Mouse (Mus musculus) heart, postnatal 36 days (tissue): Measurements from ENCODE around the gene Gpr162. TPM values are rescaled to one million over a fixed set of nuclear protein-coding genes. Genes with fewer than 3 reads are reported as not detected.
"Not testable (repeated sequence)": the region's sequence is repeated elsewhere in the genome, so short reads cannot be mapped to it uniquely, and the experiment has no call there.

Experiments used
- DNase-seq, 2 experiments: peaks; one replicate each; pipeline ENCODE4 v3.0.0; 2021 to 2022
- intact Hi-C: fragments of 180-260 bp; cut with DNase I; formaldehyde crosslinking; loops from one replicate; pipeline ENCODE4 v1.15.1; 2025
- total RNA-seq, 2 experiments: library from RNA; stranded (reverse); gene quantifications; 2 replicates each; pipeline ENCODE4 v1.2.3; 2021

The Gpr162 gene
- total RNA-seq, 2 experiments from 2014 or later, result 0.72 to 0.98 TPM

GRCm38 (mm10) chr6:124850535-124850934 lies 13.2 kb downstream of the Gpr162 start:
- intact Hi-C loops, result loop anchor here (10.0 kb wide), 1 partner anchor 114 kb away; the partner anchor contains the start of gene Cops7a
- DNase-seq, result no peak

GRCm38 (mm10) chr6:124847305-124847704 lies 16.5 kb downstream of the Gpr162 start:
- intact Hi-C loops, result no loop called here
- peak; percentile 90 to 96 for DNase-seq

GRCm38 (mm10) chr6:124840241-124841167 lies 23.3 kb downstream of the Gpr162 start, which contains the start of gene Gnb3:
Gene Gnb3, minus strand, starts transcription at chr6:124840275.
- no peak for DNase-seq
- intact Hi-C loops, result no loop called here

GRCm38 (mm10) chr6:124839805-124840204 lies 24.0 kb downstream of the Gpr162 start:
- intact Hi-C loops, result no loop called here
- peak in 1 of 2 experiments; percentile 50 for DNase-seq

- no peak for DNase-seq
- intact Hi-C loops, result no loop called here
Measured at GRCm38 (mm10) chr6:124836411-124836810, 27.4 kb downstream of the Gpr162 start.

- intact Hi-C loops, result no loop called here
- DNase-seq, result no peak
Measured at GRCm38 (mm10) chr6:124835531-124835930, 28.3 kb downstream of the Gpr162 start.

- intact Hi-C loops, result no loop called here
- DNase-seq, result no peak
Measured at GRCm38 (mm10) chr6:124834512-124835081, 29.2 kb downstream of the Gpr162 start.

GRCm38 (mm10) chr6:124831649-124832048 lies 32.1 kb downstream of the Gpr162 start:
- no peak for DNase-seq
- intact Hi-C loops, result no loop called here

GRCm38 (mm10) chr6:124831199-124831598 lies 32.6 kb downstream of the Gpr162 start:
- DNase-seq, intact Hi-C loops: not testable (repeated sequence)

- DNase-seq, result peak; percentile 91 to 92
- intact Hi-C loops, result no loop called here
Measured at GRCm38 (mm10) chr6:124829799-124830700, 33.7 kb downstream of the Gpr162 start.

- intact Hi-C loops, result no loop called here
- DNase-seq, result peak; percentile 94 to 98
Measured at GRCm38 (mm10) chr6:124828868-124829798, 34.6 kb downstream of the Gpr162 start, which contains the start of the genes Usp5 and Cdca3. Gene Usp5, minus strand, starts transcription at chr6:124829484. Gene Cdca3, plus strand, starts transcription at chr6:124829547.

- intact Hi-C loops, result no loop called here
- DNase-seq, result no peak
Measured at GRCm38 (mm10) chr6:124828101-124828592, 35.6 kb downstream of the Gpr162 start.

- intact Hi-C loops, result no loop called here
- no peak for DNase-seq
Measured at GRCm38 (mm10) chr6:124822049-124822448, 41.7 kb downstream of the Gpr162 start.

- intact Hi-C loops, result no loop called here
- no peak for DNase-seq
Measured at GRCm38 (mm10) chr6:124820891-124821290, 42.9 kb downstream of the Gpr162 start.

GRCm38 (mm10) chr6:124817971-124818370 lies 45.8 kb downstream of the Gpr162 start:
- intact Hi-C loops, result no loop called here
- DNase-seq, result no peak

- DNase-seq, result no peak
- intact Hi-C loops, result no loop called here
Measured at GRCm38 (mm10) chr6:124817563-124817962, 46.2 kb downstream of the Gpr162 start.

GRCm38 (mm10) chr6:124817125-124817524 lies 46.7 kb downstream of the Gpr162 start:
- DNase-seq, result no peak
- intact Hi-C loops, result no loop called here

GRCm38 (mm10) chr6:124816611-124817010 lies 47.2 kb downstream of the Gpr162 start:
- DNase-seq, result no peak
- intact Hi-C loops, result no loop called here
